10 mouse cellular contexts compared by ENCODE assay signal in genomic region chr13:34264508-34264907, GRCm38 (mm10).
"Had no signal": no experiment of that assay in that cellular context is flagged by ENCODE, and none has a peak within 500 bp of the region (broad histone marks: within the 10 kb centered on the region; RNA-seq: fewer than 3 reads in every experiment).

No protein-coding gene starts in this region.

- DNase-seq: kidney, adult 11 months; layer of hippocampus, adult 9-11 months; layer of hippocampus, postnatal 36 days; midbrain, embryonic 14.5 days; right cerebral cortex, postnatal 14 days had no signal

- H3K36me3 ChIP-seq: limb, embryonic 15.5 days; lung, embryonic 15.5 days; neural tube, embryonic 12.5 days had no signal

- H3K4me3 ChIP-seq: limb, embryonic 15.5 days; lung, embryonic 15.5 days; neural tube, embryonic 12.5 days had no signal

- H3K9me3 ChIP-seq: limb, embryonic 15.5 days; lung, embryonic 15.5 days; neural tube, embryonic 12.5 days had no signal

- H3K4me1 ChIP-seq: limb, embryonic 15.5 days had no signal

- H3K9ac ChIP-seq: limb, embryonic 15.5 days; liver, embryonic 14.5 days; lung, embryonic 15.5 days; neural tube, embryonic 12.5 days had no signal

- H3K4me2 ChIP-seq: limb, embryonic 15.5 days; lung, embryonic 15.5 days; neural tube, embryonic 12.5 days had no signal

- H3K27ac ChIP-seq: hindbrain, postnatal 0 days; limb, embryonic 15.5 days; lung, embryonic 15.5 days; neural tube, embryonic 12.5 days had no signal

- H3K27me3 ChIP-seq: limb, embryonic 15.5 days; lung, embryonic 15.5 days; neural tube, embryonic 12.5 days had no signal

- ATAC-seq: hindbrain, postnatal 0 days had no signal
